Mouse (Mus musculus) E14TG2a.4 (cell line): ENCODE measurements around the gene Gm20772.
"Not testable (repeated sequence)": the region's sequence is repeated elsewhere in the genome, so short reads cannot be mapped to it uniquely, and the experiment has no call there.

Experiments used
- H3K27me3 ChIP-seq: 2 replicates; pipeline ENCODE4 v1.6.1; 2014; ENCODE audit warnings: low read length, control low read depth; ENCODE audit not compliant: insufficient read depth
- H3K36me3 ChIP-seq: 2 replicates; pipeline ENCODE4 v1.6.1; 2014; ENCODE audit warnings: low read length, control low read depth; ENCODE audit not compliant: insufficient read depth
- H3K4me1 ChIP-seq: replicated peaks from 2 replicates; pipeline ENCODE4 v1.6.1; 2014; ENCODE audit warnings: low read depth, low read length, control low read depth
- H3K4me3 ChIP-seq: replicated peaks from 2 replicates; pipeline ENCODE4 v1.5.1; 2014; ENCODE audit warnings: mild to moderate bottlenecking, low read length
- H3K9me3 ChIP-seq: 2 replicates; pipeline ENCODE4 v1.6.1; 2014; ENCODE audit warnings: low read length, control low read depth

The Gm20772 gene

GRCm38 (mm10) chrY:17874441-17874840 is at the start of gene Gm20772, which contains the start of gene Gm20831:
Gene Gm20772 (plus strand): TSS chrY:17874741.
Gene Gm20831 (plus strand): TSS chrY:17874741.
- H3K9me3 ChIP-seq, H3K27me3 ChIP-seq, H3K36me3 ChIP-seq, H3K4me1 ChIP-seq, H3K4me3 ChIP-seq: not testable (repeated sequence)

GRCm38 (mm10) chrY:17846166-17846565 is 28.4 kb upstream of the Gm20772 start, which contains the start of gene Gm21904:
Gene Gm21904 (minus strand): TSS chrY:17846266.
- not testable (repeated sequence) for H3K4me1 ChIP-seq, H3K27me3 ChIP-seq, H3K9me3 ChIP-seq, H3K4me3 ChIP-seq, H3K36me3 ChIP-seq
